Mouse (Mus musculus) erythroid progenitor cell, adult 5-6 weeks (primary cell): Measurements from ENCODE around the gene Cks2. TPM values are rescaled to one million over a fixed set of nuclear protein-coding genes. Genes with fewer than 3 reads are reported as not detected.
"Not testable (repeated sequence)": the region's sequence is repeated elsewhere in the genome, so short reads cannot be mapped to it uniquely, and the experiment has no call there.

Experiments used
- ATAC-seq: replicated peaks from 2 replicates; pipeline ENCODE4 v1.8.0; 2016; ENCODE audit warnings: moderate number of reproducible peaks, mild to moderate bottlenecking, moderate TSS enrichment, inconsistent platforms; ENCODE audit not compliant: poor library complexity, low FRiP score, severe bottlenecking
- total RNA-seq, 2 experiments: library from RNA; stranded (forward) in 1 of 2; stranded (reverse) in 1 of 2; fragments of 150-400 nt in 1 of 2; fragments of 186-747, 209-891 nt in 1 of 2; gene quantifications; 2 replicates each; pipeline versions ENCODE4 v1.2.3 to v1.2.4; 2015 to 2017; ENCODE audit warnings: low replicate concordance in 2 of 2

Gene Cks2
- total RNA-seq, 2 experiments from 2014 or later = 273 to 498 TPM

DNA sequence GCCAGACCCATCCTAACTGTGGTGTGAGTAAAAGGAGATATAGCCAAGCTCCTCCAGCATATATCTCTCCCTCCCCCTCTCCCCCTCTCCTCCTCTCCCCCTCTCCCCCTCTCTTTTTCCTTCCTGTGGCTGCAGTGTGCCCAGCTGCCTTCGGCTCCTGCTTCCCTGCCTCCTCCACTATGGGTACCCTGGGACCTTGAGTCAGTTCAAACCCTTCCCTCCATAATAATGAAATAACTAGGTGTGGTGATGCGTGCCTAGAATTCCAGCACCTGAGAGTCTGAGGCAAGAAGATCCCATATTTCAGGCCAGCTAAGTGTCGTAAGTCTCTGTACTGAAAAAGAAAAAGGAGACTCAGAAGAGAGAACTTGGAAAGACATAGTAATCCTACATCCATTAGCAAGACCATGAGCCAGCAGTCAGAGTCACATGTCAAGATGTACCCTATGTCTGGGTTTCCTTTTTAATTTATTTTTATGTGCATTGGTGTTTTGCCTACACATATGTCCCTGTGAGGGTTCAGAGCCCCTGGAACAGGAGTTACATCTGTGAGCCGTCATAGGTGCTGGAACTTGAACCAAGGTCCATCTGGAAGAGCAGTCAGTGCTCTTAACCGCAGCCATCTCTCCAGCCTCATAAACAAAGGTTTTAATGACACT, 12.3 kb upstream of the Cks2 start:
- no peak for ATAC-seq

DNA sequence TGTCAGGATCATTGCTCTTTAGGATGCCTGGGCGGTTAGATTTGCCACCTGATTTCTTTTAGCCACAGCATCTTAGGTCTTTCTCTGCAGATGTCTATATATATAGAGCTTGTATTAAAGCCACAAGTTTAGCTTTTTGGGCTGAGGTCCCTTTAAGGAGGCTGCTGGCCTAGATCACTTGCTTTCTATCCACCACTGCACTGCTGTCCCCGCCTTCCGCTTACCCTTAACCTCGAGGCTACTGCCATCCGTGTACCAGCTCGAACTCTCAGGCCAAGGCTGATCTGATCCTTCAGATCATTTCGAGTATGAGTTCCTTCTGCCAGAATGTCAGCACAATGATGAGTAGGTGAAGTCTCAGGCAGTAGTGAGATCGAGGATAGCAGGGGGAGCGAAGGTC, 9.6 kb upstream of the Cks2 start:
- not testable (repeated sequence) for ATAC-seq

DNA sequence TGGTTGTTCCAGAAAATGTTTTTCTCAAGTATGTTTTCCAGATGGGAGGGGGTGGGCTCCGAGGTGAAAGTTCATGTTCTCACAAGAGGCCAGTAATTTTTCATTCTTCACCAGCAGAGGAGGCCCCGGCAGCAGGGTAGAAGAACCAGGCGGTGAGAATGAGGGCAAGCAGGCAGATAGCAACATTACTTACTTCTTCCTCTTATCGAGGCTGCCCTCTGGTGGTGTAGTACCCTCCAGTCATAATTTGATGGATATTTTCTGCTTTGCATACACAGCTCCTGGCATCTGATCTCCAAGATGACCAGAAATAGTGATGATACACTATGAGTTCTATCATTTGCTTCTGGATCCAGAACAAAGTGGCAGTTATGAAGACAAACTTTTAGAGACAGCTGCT, 6.1 kb upstream of the Cks2 start:
- ATAC-seq = peak; percentile 61; the same call in 1 of the 2 replicates

DNA sequence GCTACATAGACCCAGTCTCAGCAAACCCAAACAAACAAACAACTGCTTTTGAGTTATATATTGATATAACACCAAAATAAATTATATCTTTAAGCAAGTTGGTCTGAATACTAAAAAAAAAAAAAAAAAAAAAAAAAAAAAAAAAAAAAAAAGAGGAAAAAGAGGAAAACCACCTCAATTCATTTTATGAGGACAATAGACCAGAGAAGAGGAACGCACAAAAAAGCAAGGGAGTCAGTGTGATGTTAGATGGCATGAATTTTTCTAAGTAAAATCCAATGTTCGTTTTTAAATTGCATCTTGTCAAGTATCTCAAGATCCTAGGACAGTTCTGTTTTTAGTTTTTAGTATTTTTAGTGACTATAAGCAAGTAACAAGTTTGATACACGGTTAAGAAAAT, 3.6 kb upstream of the Cks2 start:
- no peak for ATAC-seq

DNA sequence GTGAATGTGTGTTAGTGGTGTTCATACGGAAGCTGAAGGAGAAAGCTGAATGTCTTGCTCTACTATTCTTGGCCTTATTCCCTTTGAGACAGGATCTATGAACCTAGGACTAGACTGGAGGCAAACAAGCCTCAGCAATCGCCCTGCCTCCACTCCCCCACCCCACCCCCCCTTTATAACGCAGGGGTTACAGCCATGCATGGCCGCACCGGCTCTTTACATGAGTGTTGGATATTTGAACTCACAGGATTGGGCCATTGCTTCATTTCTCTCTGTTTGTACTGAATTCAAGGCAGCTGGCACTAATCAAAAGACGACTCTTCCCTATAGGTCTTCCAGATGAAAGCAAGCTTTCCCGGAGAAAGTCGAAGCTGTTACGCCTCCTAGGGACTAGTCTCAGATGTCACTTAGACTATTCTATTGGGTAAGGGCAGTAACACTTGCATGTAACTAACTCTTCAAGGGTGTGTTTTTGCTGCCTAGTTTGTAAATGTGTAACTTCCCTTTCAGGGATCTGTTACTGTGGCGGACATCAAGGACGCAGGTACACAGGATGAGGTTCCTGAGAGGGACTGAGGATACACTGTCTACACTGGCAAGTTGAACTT, 2.8 kb upstream of the Cks2 start:
- no peak for ATAC-seq

DNA sequence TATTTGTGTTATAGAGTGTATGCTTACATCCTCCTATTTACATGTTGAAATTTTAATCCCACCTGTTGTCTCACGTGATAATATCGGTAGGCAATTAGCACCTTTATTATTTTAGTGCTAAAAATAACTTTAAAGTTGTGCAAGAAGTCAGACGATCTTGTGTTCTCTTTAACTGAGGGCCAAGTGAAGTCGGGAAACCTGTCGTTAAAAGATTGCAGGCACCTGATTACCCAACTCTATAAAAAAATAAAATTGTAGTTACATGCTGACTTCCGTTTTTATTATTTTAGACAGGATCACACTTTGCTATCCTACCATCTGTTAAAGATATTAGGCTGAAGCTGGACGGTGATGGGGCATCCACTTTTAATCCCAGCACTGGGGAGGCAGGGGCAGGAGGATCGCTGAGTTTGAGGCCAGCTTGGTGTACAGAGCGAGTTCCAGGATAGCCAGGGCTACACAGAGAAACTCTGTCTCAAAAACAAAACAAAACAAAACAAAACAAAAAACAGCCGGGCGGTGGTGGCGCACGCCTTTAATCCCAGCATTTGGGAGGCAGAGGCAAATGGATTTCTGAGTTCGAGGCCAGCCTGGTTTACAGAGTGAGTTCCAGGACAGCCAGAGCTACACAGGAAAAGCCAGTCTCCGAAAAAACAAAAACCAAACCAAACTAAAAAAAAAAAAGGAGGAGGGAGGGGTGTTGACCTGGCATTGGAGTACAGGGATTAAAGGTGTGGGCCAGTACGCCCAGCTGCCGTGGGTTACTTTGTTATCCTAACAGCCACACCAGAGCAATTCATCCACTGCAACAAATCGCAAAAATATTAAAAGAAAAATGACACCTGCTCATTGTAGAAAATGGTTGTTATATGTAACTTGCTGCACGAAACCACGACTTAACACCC, 856 bp upstream of the Cks2 start:
- ATAC-seq = peak; percentile 33; the same call in 1 of the 2 replicates

DNA sequence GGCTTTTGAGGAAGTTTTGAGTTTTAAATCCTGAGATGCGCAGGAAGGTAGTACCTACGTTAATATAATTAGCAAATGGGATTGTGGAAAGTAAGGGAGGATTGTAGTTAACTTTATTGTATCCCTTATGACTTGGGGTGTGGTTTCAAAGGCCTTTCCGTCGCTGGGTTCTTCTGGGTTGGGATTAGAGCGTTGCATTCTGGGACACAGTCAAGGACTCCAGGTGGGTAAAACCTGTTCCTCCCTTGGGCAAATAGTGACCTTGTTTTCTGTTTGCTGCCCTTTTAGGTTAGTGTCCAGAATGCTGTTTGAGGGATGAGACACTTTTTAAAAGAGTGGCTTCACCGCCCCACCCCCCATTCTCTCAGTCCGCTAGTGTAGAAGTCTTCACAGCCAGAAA, 840 bp downstream of the Cks2 start:
- peak; percentile 58 for ATAC-seq

DNA sequence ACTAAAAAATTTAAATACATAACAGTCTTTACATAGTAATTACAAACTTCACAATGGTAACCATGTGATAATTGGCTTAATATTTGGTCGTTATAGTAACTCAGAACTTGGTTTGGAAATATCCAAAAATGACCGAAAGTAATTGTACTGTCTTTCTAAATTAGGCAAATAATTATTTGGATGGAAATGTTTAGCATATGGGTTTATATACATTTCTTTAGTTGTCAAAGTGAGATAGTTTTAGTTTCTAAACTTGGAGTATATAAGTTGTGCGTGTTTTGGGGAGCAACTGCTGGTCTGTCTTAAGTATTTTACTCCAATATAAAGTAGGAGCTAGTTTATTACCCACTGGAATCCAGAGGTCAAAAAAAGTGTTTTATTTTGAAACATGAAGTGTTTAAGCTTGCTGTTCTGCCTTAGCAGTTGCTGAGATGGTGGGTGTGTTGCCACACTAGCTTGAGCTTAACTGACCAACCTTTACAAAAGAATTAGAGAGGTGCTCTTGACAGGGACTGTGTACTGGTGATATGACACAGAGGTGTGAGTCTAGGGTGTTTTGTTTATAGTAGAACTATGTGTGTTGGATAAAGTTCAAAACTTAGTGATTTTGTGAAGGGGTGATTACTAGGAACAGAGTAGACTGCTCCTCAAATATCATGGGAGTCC, 1.5 kb downstream of the Cks2 start:
- ATAC-seq = no peak

DNA sequence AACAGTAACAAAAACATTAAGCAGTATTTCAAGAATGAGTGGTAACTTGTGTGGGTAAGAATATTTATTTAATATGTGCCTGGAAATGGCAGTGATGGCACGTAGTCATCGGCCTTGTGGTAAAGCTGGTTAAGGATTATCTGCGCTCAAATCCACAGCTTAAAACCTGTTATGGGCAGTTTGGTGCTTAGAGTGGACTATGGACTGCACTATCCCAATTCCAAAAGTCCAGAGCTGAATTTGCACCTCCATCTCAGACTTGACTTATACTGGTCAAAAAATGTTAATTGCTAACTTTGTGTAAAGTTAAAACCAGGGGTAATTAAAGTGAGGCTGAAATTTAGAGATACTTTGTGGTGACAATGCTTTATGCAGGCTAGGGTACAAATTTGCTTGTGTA, 2.7 kb downstream of the Cks2 start:
- no peak for ATAC-seq

DNA sequence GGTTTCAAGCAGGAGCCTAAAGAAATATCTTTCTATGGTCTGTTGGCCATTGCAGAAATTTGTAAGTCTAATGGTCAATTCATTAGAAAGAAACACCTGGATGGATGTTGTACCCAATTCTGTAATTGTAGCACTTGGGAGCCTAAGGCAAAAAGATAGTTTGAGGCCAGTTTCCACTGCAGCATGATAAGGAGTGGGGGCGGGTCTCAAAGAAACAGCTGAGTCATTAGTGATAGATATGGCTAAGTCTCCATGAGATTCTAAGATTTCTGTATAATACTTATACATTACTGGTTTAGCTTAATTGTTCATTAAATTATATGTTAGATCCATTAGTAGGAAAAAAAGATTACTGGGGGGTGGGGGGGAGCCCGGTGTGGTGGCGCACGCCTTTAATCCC, 3.2 kb downstream of the Cks2 start:
- no peak for ATAC-seq

DNA sequence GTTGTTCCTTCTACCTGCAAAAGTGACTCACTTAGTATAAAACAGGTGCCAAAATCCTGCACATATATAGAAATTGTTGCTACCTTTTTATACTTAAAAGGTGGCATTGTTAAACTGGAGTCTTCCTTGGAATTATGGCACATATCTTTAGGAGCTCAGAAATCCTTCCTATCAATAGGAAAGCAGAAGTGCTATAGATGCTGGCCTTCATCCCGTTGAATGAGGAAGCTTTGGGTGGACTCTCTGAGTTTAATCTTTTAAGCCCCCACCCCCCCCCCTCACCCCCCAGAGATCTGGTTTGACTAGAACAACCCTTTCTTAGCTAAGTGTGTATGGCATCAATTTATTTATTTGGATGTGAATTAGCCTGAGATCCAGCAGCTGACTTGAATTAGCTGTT, 4.7 kb downstream of the Cks2 start:
- no peak for ATAC-seq

DNA sequence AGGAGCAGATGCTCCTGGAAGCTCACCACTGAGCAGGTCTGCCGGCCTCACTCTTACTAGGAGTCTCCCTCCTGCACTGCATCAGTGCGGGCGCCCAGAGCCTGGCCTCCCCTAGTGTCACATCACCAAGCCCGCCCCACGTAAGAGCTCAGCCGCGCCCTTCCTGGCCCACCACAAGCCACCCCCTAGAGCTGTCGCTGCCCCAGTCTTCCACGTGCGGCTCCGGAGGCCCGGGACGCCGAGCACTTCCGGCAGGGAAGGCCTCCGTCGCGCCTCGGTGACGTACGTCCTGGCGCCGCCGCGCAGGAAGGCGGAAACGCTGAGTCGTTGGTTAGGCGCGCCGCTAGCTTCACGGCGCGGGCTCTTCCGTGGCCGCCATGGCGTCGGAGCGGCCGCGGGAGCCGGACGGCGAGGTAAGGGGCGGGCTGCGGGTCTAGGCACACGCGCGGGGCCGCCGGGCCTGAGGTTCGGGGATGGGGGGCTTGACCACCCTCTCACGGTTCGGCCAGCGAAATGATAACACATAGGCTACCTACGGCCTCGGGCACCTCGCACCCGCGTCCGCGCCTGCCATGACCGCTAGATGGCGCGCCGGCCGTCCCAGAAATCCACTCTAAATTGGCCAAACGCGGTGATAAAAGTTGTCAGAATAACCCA, 6.5 kb downstream of the Cks2 start, which contains the start of gene Secisbp2:
Gene Secisbp2 (plus strand): TSS at position 290 of the 657 bp plus-strand sequence.
- ATAC-seq = peak; percentile 89

DNA sequence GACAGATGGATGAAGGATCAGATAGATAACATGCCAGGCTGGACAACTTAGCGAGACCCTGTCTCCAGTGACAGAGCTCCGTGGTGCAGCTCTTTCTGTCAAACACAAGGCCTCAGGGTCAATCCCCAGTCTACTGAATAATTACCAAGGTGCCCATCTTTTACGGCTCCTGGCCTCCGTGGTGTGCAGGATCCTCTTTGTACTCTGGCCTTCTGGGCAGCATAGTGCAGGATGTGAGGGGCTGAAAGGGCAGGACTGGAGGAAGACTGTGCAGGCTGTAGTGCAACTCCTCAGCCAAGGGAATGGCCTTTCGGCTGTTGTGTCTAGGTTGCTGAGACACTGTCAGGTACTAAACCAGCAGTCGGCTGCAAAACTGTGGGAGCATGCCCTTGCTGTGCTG, 8.1 kb downstream of the Cks2 start:
- ATAC-seq = no peak

DNA sequence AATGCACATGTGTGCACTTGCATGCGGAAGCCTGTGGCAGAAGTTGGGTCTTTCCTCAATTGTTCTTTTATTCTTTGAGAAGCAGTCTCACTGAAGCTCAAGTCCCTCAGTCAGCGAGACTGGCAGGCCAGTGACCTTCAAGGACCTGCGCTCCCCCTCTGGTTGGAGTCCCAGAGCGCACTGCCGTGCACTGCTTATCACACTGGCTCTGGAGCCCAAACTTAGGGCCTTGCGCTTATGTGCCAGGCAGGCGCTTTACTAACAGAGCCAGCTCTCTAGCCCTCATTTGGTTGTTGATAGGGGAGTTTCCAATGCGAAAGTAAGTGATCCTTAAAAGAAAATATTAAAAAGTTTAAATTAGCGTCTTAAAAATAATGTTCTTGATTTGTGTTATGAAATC, 8.9 kb downstream of the Cks2 start:
- no peak for ATAC-seq

DNA sequence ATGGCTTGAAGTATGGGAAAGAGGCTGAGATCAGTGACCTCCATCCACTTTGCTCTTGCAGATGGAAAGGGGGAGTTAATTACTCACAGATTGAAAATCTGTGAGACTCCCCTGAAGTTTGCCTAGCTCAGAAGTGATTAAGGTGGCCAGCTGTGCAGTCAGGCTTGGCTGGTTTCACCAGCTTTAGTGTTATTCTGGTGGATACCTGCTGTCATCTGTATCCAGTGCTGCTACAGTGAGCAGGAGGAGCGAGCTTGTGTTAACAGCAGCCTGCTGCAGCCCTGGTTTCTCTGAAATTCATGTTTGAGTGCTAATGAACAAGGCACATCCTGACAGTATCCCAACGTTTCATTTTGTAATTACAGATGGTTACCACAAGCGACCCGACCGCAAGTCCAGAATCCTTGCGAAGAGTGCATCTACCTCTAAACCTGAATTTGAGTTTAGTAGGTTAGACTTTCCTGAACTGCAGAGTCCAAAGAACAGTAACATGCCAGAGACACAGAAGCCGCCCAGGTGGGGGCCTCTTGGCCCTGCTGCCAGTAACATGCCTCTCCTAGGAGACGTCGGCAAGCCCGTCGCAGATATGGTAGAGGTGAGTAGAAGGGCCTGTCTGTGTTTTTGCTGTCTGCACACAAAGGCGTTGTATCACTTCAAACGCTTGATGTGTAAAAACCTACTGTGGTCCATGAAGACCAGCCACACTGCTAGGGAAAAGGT, 11.6 kb downstream of the Cks2 start:
- ATAC-seq = no peak

DNA sequence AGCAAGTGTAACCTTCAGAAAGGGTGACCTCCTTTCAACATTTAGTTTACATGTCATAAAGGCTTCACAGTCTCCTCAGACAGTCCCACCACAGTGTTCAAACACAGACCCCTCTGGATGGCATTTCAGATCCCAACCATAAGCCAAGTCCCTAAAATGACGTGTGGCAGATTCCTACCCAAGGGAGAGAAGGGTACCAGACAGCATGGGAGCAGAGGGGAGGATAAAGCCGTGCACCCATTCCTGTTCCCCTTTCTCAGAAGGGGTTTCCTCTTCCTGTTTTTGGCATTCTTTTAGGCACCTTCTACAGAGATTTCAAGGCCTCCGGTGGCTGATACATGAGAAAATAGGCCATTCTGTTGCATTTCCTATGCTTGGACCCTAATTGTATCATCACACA, 13.1 kb downstream of the Cks2 start:
- no peak for ATAC-seq

DNA sequence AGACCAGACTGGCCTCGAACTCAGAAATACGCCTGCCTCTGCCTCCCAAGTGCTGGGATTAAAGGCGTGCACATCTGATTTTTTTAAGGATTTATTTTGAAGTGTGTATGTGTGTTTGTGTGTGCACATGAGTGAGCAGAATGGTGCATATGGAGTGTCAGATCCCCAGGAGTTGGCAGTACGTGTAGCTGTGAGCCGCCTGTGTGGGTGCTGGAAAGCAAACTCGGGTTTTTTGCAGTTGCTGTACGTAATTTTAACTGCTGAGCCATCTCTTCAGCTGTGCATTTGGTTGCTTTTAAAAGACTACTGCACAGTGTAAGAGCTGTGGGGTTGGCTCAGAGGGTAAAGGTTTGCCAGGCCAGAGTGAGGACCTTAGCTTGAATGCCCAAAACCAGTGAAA, 14.5 kb downstream of the Cks2 start:
- no peak for ATAC-seq

DNA sequence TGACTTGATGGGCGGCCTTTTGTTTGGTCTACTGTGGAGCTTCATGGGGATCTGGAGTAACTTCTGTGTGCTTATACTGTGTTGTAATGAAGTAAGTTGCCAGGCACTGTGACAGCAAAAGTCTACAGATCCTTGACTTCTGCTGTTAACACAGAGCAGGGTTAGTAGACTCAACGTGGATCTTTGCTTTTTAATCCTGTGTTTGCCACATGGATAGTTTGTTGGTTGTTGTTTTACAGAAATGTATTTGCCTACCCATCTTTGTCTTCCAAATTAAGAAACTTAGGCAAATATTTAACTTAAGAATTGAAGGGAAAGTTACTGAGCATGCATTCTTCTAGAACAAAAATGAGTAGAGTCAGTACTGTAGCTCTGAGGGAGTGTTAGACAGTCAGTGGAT, 18.5 kb downstream of the Cks2 start:
- no peak for ATAC-seq

DNA sequence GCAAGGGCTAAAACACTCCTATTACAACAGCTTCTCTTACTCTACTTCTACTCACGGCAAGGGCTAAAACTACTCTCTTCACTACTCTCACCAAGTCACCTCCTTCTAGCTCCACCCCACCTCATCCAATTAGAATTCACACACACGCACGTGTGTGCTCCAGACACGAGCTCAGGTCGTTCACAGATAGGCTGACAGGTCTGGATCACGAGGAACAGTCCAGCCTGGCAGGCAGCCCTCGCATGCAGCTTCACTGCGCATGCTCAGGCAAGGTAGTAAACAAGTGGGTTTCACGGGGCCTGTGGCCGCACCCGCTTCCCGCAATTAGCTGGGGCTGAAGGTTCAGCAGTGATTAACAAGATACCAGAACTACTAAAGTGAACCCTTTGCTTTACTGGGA, 23.2 kb downstream of the Cks2 start:
- ATAC-seq = not testable (repeated sequence)
